Mouse (Mus musculus) olfactory bulb, adult 2 months (tissue): Measurements from ENCODE around the gene Nrip2.

Experiments
- CTCF ChIP-seq: fragments of 200-500 bp; IDR thresholded peaks from 2 replicates; pipeline ENCODE4 v1.5.1; 2012; ENCODE audit warnings: low read depth, mild to moderate bottlenecking, low read length, moderate library complexity; ENCODE audit not compliant: insufficient read depth
- POLR2A ChIP-seq: fragments of 200-500 bp; IDR thresholded peaks from 2 replicates; pipeline ENCODE4 v1.6.1; 2012; ENCODE audit warnings: mild to moderate bottlenecking, low read depth, low read length, moderate library complexity; ENCODE audit not compliant: insufficient read depth

DNA sequence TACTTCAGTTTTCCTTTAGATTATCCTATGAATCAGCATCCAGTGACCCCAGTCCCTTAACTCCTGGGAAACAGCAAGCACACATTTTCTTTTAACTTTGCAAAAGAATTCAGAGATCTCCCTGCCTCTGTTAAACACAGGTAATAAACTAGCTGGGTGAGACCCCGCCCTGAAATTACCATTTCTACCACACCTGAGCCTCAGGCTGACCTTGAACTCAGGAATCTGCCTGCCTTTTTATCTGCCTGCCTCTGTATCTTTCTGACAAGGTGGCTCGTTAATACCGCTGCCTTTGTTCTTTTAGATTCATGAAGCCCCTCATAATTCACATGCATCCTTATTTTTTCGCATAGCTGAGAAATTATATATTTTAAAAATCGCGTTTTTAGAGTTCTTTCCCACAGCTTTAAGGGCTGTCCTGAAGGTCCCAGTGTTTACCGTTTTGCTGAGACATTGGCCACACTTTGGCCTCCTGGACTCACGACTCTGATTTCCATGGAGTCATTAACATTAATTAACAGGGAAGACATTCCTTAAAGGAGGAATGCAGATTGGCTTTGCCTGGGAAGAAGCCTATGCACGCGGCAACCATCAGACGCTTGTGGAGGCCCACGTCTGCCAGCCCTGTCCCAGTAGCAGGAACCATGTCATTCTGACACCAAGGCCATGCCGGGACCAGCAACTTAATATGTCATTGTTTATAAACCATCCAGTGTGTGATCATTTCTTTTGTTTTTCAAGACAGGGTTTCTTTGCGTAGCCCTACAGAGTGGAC, 61.8 kb downstream of the Nrip2 start:
- no peak for TF ChIP-seq CTCF
- TF ChIP-seq POLR2A, result no peak
